Mouse (Mus musculus) MEL (cell line): ENCODE measurements around the gene Flnc.
"Not testable (repeated sequence)": the region's sequence is repeated elsewhere in the genome, so short reads cannot be mapped to it uniquely, and the experiment has no call there.

Experiments used
- CHD2 ChIP-seq: IDR thresholded peaks from 2 replicates; pipeline ENCODE4 v1.6.1; 2011; ENCODE audit warnings: low read length, improper control_type of control experiment
- CTCF ChIP-seq, 3 experiments: IDR thresholded peaks in 2 of 3; conservative IDR thresholded peaks in 1 of 3; 2 replicates each; pipeline ENCODE4 v1.5.1; 2011 to 2012; ENCODE audit warnings: low read length in 3 of 3, low read depth in 2 of 3, mild to moderate bottlenecking in 2 of 3, improper control_type of control experiment in 1 of 3, inconsistent platforms in 1 of 3, mixed read lengths in 1 of 3, moderate library complexity in 1 of 3; ENCODE audit not compliant: control insufficient read depth in 1 of 3, insufficient read depth in 1 of 3, poor library complexity in 1 of 3, severe bottlenecking in 1 of 3
- E2F4 ChIP-seq: IDR thresholded peaks from 2 replicates; pipeline ENCODE4 v1.6.1; 2011; ENCODE audit warnings: low read depth, low read length, improper control_type of control experiment, borderline replicate concordance
- EP300 ChIP-seq, 2 experiments: IDR thresholded peaks; 2 replicates each; pipeline ENCODE4 v1.6.1; 2011; ENCODE audit warnings: improper control_type of control experiment in 2 of 2, low read length in 2 of 2, low read depth in 1 of 2, mild to moderate bottlenecking in 1 of 2
- HCFC1 ChIP-seq: IDR thresholded peaks from 2 replicates; pipeline ENCODE4 v1.6.1; 2012; ENCODE audit warnings: low read depth, mild to moderate bottlenecking, inconsistent platforms, low read length, improper control_type of control experiment, moderate library complexity
- JUND ChIP-seq: IDR thresholded peaks from 2 replicates; pipeline ENCODE4 v1.6.1; 2011; ENCODE audit warnings: low read depth, mild to moderate bottlenecking, improper control_type of control experiment, low read length
- MAX ChIP-seq: IDR thresholded peaks from 2 replicates; pipeline ENCODE4 v1.6.1; 2011; ENCODE audit warnings: low read length, improper control_type of control experiment
- POLR2A ChIP-seq, 2 experiments: IDR thresholded peaks; 2 replicates each; pipeline ENCODE4 v1.6.1; 2011 to 2012; ENCODE audit warnings: low read length in 2 of 2, mild to moderate bottlenecking in 2 of 2, control low read depth in 1 of 2, improper control_type of control experiment in 1 of 2, low read depth in 1 of 2, moderate library complexity in 1 of 2; ENCODE audit not compliant: control insufficient read depth in 1 of 2, insufficient read depth in 1 of 2, poor library complexity in 1 of 2
- POLR2AphosphoS2 ChIP-seq: IDR thresholded peaks from 2 replicates; pipeline ENCODE4 v1.6.1; 2011; ENCODE audit warnings: low read length, improper control_type of control experiment
- UBTF ChIP-seq: IDR thresholded peaks from 2 replicates; pipeline ENCODE4 v1.6.1; 2012; ENCODE audit warnings: low read depth, mild to moderate bottlenecking, inconsistent platforms, low read length, improper control_type of control experiment, moderate library complexity, borderline replicate concordance; ENCODE audit not compliant: insufficient read depth
- USF2 ChIP-seq, 2 experiments: IDR thresholded peaks; 2 replicates each; pipeline ENCODE4 v1.6.1; 2011 to 2012; ENCODE audit warnings: improper control_type of control experiment in 2 of 2, low read length in 2 of 2, borderline replicate concordance in 1 of 2, inconsistent platforms in 1 of 2, low read depth in 1 of 2, mild to moderate bottlenecking in 1 of 2; ENCODE audit not compliant: insufficient read depth in 1 of 2

DNA sequence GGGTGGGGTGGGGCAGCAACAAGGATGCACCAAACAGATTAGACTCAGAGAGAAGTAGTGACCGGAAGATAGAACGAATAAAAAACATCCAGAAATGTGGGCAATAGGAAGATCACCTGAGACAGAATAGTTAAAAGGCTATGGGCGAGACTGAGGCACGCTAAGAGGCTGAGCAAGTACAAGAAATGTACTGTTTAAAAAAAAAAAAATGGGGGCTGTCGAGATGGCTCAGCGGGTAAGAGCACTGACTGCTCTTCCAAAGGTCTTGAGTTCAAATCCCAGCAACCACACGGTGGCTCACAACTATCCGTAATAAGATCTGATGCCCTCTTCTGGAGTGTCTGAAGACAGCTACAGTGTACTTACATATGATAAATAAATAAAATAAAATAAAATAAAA lies 41.8 kb upstream of the Flnc start:
- TF ChIP-seq POLR2A (IDR thresholded peaks at IDR 0.05; ENCODE audit: control insufficient read depth in 1 of 2, insufficient read depth in 1 of 2, low read depth in 1 of 2, low read length in 2 of 2, poor library complexity in 1 of 2); EP300 (IDR thresholded peaks at IDR 0.05; ENCODE audit: low read depth in 1 of 2, low read length in 2 of 2); CHD2; CTCF (IDR thresholded peaks at IDR 0.05 in 2 of 3, conservative IDR thresholded peaks at IDR 0.05 in 1 of 3; ENCODE audit: control insufficient read depth in 1 of 3, insufficient read depth in 1 of 3, low read depth in 2 of 3, low read length in 3 of 3, poor library complexity in 1 of 3, severe bottlenecking in 1 of 3); MAX; HCFC1; POLR2AphosphoS2; UBTF; E2F4; USF2 (IDR thresholded peaks at IDR 0.05; ENCODE audit: borderline replicate concordance in 1 of 2, insufficient read depth in 1 of 2, low read depth in 1 of 2, low read length in 2 of 2); JUND: not testable (repeated sequence)
